Mouse (Mus musculus): ENCODE data around the gene Fibcd1. TPM values are rescaled to one million over a fixed set of nuclear protein-coding genes. Genes with fewer than 3 reads are reported as not detected.

Gene Fibcd1
- polyA plus RNA-seq, 1 experiment, result 0.06 TPM

DNA sequence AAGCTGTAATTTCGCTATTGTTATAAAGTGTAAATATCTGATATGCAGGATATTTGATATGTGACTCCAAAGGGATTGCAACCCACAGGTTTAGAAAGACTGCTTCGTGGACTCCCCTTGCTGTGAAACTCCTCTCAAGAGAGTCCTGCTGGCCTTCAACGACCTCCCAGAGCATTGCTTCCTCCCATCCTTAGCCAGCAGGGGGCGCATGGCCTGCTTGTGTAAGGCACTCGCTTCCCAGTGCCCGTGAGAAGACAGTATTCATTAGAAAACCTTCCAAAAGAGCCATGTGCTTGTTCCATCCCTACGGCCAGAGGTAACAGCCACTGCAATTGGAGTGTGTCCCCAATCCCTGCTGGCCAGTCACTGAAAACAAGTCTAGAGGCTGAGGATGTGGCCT, 58.8 kb downstream of the Fibcd1 start:
- Histone ChIP-seq H3K4me1 (ENCODE audit: control insufficient read depth, insufficient read depth, low read length) (no peaks in the 10 kb centered on the region), H3K4me3 (replicated peaks; ENCODE audit: extremely low read depth, low read depth, low read length) (no peak overlapping the region)
- TF ChIP-seq POLR2A (IDR thresholded peaks at IDR 0.05; ENCODE audit: borderline replicate concordance, extremely low read depth, low read depth, low read length) (no peak), CTCF (IDR thresholded peaks at IDR 0.05; ENCODE audit: insufficient read depth, low read length) (peak; percentile 92)
- DNase-seq, result peak; percentile 75
- 19% methylated on average over 7 of the region's 7 CpGs for WGBS

DNA sequence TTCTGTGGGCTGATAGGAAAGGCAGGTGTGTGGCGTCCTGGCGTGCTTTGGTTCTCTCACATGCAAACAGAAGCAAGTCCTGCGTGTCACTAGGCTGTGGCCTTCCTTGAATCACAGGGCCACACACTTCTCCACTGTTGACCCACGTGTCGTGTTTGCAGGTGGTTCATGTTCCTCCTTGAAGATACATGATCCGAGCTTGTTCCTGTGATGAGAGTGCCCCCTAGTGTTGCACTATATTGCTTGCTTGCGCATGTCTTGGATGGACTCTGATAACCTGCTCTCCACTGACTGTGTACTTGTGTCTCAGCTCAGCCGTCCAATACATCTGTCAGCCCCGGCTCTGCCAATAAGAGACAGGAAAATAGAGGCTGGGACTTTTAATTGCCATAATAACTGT, 60.7 kb downstream of the Fibcd1 start:
- TF ChIP-seq CTCF (IDR thresholded peaks at IDR 0.05; ENCODE audit: insufficient read depth, low read length) (peak; percentile 65), POLR2A (IDR thresholded peaks at IDR 0.05; ENCODE audit: borderline replicate concordance, extremely low read depth, low read depth, low read length) (no peak)
- Histone ChIP-seq H3K4me3 (replicated peaks; ENCODE audit: extremely low read depth, low read depth, low read length) (no peak overlapping the region), H3K4me1 (ENCODE audit: control insufficient read depth, insufficient read depth, low read length) (no peaks in the 10 kb centered on the region)
- WGBS, result 26% methylated on average over 9 of the region's 9 CpGs
- peak; percentile 66 for DNase-seq

DNA sequence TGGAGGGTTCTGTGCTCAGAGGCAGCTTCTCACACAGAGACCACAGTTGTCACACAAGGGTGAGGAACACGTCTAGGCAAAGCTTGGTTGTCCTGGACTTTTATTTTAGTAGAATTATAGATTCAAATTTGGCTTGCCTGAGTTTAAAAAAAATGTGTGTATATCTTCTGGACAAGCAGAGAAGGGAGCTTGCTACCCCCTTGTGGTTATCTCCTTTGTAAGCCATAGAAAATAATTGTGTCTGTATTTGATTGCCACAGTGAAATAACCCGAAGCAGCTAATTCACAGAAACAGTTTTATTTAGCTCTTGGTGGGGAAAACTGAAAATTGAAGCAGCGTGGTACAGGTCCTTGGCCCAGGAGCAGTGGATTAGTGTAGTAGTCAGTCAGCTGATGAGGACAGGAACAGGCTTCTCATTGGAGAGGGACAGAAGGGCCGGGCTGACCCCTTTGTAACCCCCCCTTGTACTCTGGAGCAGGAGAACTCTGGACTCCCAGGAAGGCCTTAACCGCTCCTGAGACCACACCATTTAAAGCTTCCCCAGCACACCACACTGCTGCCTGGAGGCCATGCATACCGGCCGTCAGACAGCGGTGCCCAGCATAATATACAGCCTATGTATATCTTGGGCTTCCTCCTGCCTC, 62.7 kb downstream of the Fibcd1 start:
- Histone ChIP-seq H3K4me1 (ENCODE audit: control insufficient read depth, insufficient read depth, low read length) (no peaks in the 10 kb centered on the region), H3K4me3 (replicated peaks; ENCODE audit: extremely low read depth, low read depth, low read length) (no peak overlapping the region)
- WGBS, result 81% methylated on average over 8 of the region's 8 CpGs
- no peak for DNase-seq
- TF ChIP-seq CTCF (IDR thresholded peaks at IDR 0.05; ENCODE audit: insufficient read depth, low read length) (no peak), POLR2A (IDR thresholded peaks at IDR 0.05; ENCODE audit: borderline replicate concordance, extremely low read depth, low read depth, low read length) (no peak)

DNA sequence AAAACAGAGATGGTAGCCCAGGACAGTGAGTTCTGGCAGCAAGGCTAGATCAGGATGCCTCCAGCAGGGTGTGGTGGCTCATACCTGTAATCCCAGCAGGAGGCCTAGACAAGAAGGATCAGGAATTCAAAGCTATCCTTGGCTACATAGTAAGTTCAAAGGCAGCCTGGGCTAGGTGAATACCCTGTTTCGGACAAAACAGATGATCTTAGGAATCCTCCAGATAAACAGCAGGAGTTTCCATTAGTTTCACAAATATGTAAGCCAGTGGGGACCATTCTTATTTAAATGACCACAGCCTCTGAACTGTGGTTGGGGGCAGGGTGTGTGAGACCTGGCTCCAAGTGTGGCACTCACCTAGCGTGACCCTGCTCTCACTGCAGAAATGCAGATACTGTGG, 66.5 kb downstream of the Fibcd1 start:
- DNase-seq, result no peak
- 81% methylated on average over 2 of the region's 2 CpGs for WGBS
- TF ChIP-seq POLR2A (IDR thresholded peaks at IDR 0.05; ENCODE audit: borderline replicate concordance, extremely low read depth, low read depth, low read length) (no peak), CTCF (IDR thresholded peaks at IDR 0.05; ENCODE audit: insufficient read depth, low read length) (no peak)
- Histone ChIP-seq H3K4me3 (replicated peaks; ENCODE audit: extremely low read depth, low read depth, low read length) (no peak overlapping the region), H3K4me1 (ENCODE audit: control insufficient read depth, insufficient read depth, low read length) (no peaks in the 10 kb centered on the region; the same call in 1 of the 2 replicates)

DNA sequence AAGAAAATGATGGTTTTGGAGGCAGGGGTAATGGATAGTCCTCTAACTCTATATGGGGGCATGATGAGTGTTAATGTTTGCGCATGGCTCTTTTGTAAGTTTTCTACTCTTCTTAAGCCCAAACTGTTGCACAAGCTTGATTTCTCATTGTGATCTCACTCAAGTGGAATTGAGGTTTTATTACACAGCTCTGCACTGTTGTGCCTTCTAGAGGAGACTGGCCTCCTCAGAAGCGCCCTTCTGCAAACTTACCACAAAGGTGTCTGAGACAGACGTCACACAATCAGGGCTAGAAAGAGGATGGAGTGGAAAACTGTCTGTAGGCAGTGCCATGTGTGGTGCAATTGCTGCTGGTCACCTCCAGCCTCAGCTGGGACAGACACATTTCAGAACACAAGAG, 69.3 kb downstream of the Fibcd1 start:
- DNase-seq, result no peak
- Histone ChIP-seq H3K4me3 (replicated peaks; ENCODE audit: extremely low read depth, low read depth, low read length) (no peak overlapping the region), H3K4me1 (ENCODE audit: control insufficient read depth, insufficient read depth, low read length) (peaks cover 7% of the 10 kb centered on the region)
- TF ChIP-seq CTCF (IDR thresholded peaks at IDR 0.05; ENCODE audit: insufficient read depth, low read length) (no peak), POLR2A (IDR thresholded peaks at IDR 0.05; ENCODE audit: borderline replicate concordance, extremely low read depth, low read depth, low read length) (no peak)
- 62% methylated on average over 3 of the region's 3 CpGs for WGBS

DNA sequence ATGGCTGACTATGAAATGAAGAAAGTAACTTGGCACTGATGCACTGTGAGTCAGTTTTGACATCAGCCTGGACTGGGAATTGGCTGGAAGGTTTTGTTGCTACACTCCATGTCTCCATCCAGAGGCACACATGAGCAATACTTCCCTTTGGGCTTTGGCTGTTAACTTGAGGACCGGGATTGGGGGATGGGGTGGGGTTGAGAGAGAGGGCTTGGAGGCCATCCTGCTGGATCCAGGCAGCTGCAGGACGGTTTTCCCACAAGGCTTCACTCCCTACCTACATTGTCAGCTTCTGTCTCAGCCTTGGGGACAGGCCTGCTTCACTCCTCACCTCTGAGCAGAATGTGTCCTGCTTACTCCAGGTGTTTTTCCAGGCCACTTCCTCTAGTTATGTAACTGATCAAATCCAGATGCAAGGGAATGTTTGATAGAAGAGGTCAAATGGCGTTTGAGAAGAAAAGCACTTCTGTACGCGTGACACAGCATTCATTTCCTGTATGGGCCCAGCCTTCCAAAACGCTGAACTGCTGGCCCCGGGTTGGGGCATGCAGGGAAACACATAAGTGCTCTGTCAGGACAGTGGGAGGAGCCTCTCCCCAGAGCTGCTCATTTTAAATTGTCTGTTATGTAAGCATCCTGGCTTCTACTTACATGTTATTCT, 74.9 kb downstream of the Fibcd1 start:
- WGBS, result 3% methylated on average over 7 of the region's 7 CpGs
- no peak for TF ChIP-seq POLR2A (IDR thresholded peaks at IDR 0.05; ENCODE audit: borderline replicate concordance, extremely low read depth, low read depth, low read length)
- TF ChIP-seq CTCF (IDR thresholded peaks at IDR 0.05; ENCODE audit: insufficient read depth, low read length), result no peak
- peaks cover 39% of the 10 kb centered on the region for H3K4me1 ChIP-seq (ENCODE audit: control insufficient read depth, insufficient read depth, low read length)
- DNase-seq, result peak; percentile 47
- no peak overlapping the region for H3K4me3 ChIP-seq (replicated peaks; ENCODE audit: extremely low read depth, low read depth, low read length)

DNA sequence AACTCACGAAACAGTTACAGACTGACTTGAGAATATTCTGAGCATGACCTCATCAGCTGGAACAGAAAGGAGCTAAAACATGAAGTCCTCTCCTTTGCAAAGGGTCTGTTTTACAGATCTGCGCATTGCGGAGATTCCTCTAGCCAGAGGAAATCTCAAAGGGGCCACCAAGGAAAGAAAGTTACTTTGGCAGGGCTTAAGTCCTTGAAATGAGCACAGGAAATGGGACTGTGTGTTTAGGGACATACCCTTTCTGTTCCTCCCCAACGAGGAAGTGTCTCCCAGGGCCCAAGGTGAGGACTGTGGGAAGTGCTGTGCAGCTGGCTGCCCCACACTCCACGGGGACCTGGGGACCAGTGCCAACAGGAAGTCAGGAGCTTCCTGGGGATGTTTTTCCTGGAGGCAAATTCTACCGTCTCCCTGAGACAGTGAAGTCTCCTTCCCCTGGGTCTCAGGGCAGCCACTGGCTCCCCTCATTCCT, 76.1 kb downstream of the Fibcd1 start:
- 3% methylated on average over 6 of the region's 6 CpGs for WGBS
- DNase-seq, result peak; percentile 67
- TF ChIP-seq CTCF (IDR thresholded peaks at IDR 0.05; ENCODE audit: insufficient read depth, low read length) (no peak), POLR2A (IDR thresholded peaks at IDR 0.05; ENCODE audit: borderline replicate concordance, extremely low read depth, low read depth, low read length) (no peak)
- Histone ChIP-seq H3K4me1 (ENCODE audit: control insufficient read depth, insufficient read depth, low read length) (peaks cover 44% of the 10 kb centered on the region), H3K4me3 (replicated peaks; ENCODE audit: extremely low read depth, low read depth, low read length) (no peak overlapping the region)

DNA sequence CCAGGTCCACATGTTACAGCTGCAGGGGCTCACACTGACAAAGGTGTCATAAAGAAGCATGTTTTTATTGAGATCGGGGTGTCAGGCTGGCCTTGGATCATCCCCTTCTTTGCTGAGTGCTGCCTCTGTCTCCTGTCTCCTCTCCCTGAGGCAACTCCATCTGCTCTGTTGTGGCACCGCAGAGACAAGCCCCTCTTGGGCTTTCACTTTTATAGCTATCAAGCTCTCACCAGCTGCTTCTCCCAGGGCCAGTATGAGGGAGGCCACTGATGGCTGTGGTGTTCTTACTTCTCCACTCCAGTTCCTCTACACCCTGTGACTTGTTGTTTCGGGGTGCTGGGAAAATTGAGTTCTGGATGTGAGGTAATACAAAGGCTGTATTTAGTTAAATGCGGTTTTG, 76.7 kb downstream of the Fibcd1 start:
- Histone ChIP-seq H3K4me1 (ENCODE audit: control insufficient read depth, insufficient read depth, low read length) (peaks cover 44% of the 10 kb centered on the region), H3K4me3 (replicated peaks; ENCODE audit: extremely low read depth, low read depth, low read length) (no peak overlapping the region)
- no peak for TF ChIP-seq POLR2A (IDR thresholded peaks at IDR 0.05; ENCODE audit: borderline replicate concordance, extremely low read depth, low read depth, low read length)
- TF ChIP-seq CTCF (IDR thresholded peaks at IDR 0.05; ENCODE audit: insufficient read depth, low read length), result no peak
- DNase-seq, result no peak
- 22% methylated on average over 4 of the region's 4 CpGs for WGBS

GRCm38 (mm10) chr2:31767815-31768214, 78.0 kb downstream of the Fibcd1 start:
- 58% methylated on average over 4 of the region's 4 CpGs for WGBS
- peaks cover 50% of the 10 kb centered on the region for H3K4me1 ChIP-seq (ENCODE audit: control insufficient read depth, insufficient read depth, low read length)
- H3K4me3 ChIP-seq (replicated peaks; ENCODE audit: extremely low read depth, low read depth, low read length), result no peak overlapping the region
- TF ChIP-seq CTCF (IDR thresholded peaks at IDR 0.05; ENCODE audit: insufficient read depth, low read length), result no peak
- no peak for TF ChIP-seq POLR2A (IDR thresholded peaks at IDR 0.05; ENCODE audit: borderline replicate concordance, extremely low read depth, low read depth, low read length)
- DNase-seq, result no peak

DNA sequence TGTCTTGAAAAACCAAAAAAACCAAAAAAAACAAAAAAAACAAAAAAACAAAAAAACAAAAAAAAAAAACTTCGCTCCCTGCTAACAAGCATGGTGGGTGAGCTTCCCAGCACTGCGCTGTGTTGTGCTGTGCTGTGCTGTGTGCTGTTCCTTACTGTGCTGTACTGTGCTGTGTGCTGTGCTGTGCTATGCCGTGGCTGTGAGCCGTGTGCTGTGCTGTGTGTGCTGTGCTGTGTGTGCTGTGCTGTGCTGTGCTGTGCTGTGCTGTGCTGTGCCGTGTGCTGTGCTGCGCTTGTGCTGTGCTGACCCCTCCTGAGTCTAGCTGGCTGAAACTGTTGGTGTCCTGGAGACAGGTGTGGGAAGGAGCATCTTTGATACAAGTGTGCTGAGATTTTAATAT, 78.7 kb downstream of the Fibcd1 start:
- TF ChIP-seq CTCF (IDR thresholded peaks at IDR 0.05; ENCODE audit: insufficient read depth, low read length) (no peak), POLR2A (IDR thresholded peaks at IDR 0.05; ENCODE audit: borderline replicate concordance, extremely low read depth, low read depth, low read length) (no peak)
- H3K4me3 ChIP-seq (replicated peaks; ENCODE audit: extremely low read depth, low read depth, low read length), result no peak overlapping the region
- H3K4me1 ChIP-seq (ENCODE audit: control insufficient read depth, insufficient read depth, low read length), result peaks cover 55% of the 10 kb centered on the region
- 93% methylated on average over 6 of the region's 6 CpGs for WGBS
- DNase-seq, result no peak

Other genes starting within 250 kb of the Fibcd1 start
- not detected in 2 replicates for gene Prdm12, start 206.0 kb downstream of the Fibcd1 start, polyA plus RNA-seq (2012; rRNA removed)
- 7.7 and 8.8 TPM in 2 replicates for gene Exosc2, start 175.3 kb downstream of the Fibcd1 start, polyA plus RNA-seq (2012; rRNA removed)
- 55.0 and 61.7 TPM in 2 replicates for gene Abl1, start 157.6 kb downstream of the Fibcd1 start, polyA plus RNA-seq (2012; rRNA removed)
- 0.12 and 0.13 TPM in 2 replicates for gene Qrfp, start 35.4 kb downstream of the Fibcd1 start, polyA plus RNA-seq (2012; rRNA removed)
- gene Lamc3, start 41.3 kb upstream of the Fibcd1 start, polyA plus RNA-seq (2012; rRNA removed), result 18.8 and 25.1 TPM in 2 replicates
- 3.5 and 9.0 TPM in 2 replicates for gene Aif1l, start 104.1 kb upstream of the Fibcd1 start, polyA plus RNA-seq (2012; rRNA removed)
- gene Nup214, start 128.4 kb upstream of the Fibcd1 start, polyA plus RNA-seq (2012; rRNA removed), result 31.6 and 35.1 TPM in 2 replicates
- 6.0 and 7.5 TPM in 2 replicates for gene Fam78a, start 238.9 kb upstream of the Fibcd1 start, polyA plus RNA-seq (2012; rRNA removed)
- 8.0 and 9.5 TPM in 2 replicates for gene Plpp7, start 249.5 kb upstream of the Fibcd1 start, polyA plus RNA-seq (2012; rRNA removed)

Measured in lung, adult 2 months (tissue).